Mouse (Mus musculus): ENCODE results near the gene Vamp2. TPM values are rescaled to one million over a fixed set of nuclear protein-coding genes. Genes with fewer than 3 reads are reported as not detected.
A peak's percentile ranks its signal among the peaks of the same experiment; 100 is the strongest.

The Vamp2 gene
- polyA plus RNA-seq, 1 experiment from 2014 or later: 385 TPM

DNA sequence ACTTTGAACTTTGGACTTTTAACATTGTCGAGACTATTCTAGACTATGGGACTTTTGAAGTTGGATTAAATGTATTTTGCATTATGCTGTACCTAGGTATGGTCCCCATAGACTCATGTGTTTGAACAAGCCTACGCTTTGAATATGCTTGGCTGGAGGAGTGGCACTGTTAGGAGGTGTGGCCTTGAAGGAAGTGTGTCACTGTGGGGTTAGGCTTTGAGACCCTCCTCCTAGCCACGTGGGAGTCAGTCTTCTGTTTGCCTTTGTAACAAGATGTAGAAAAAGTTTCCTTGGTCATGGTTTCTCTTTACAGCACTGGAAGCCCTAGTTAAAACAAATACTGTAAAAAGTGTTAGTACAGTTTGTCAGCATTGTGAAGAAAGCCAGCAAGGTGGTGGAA, 34.4 kb upstream of the Vamp2 start:
- Histone ChIP-seq H3K36me3 (ENCODE audit: control insufficient read depth, insufficient read depth, low read length) (no peaks in the 10 kb centered on the region), H3K27ac (ENCODE audit: low read depth, low read length) (no peak overlapping the region), H3K4me3 (ENCODE audit: low read depth, low read length) (no peak overlapping the region), H3K27me3 (ENCODE audit: control insufficient read depth, insufficient read depth, low read length) (no peaks in the 10 kb centered on the region), H3K4me2 (ENCODE audit: low read depth, low read length) (no peak overlapping the region), H3K9me3 (ENCODE audit: control insufficient read depth, low read length) (no peaks in the 10 kb centered on the region), H3K4me1 (ENCODE audit: control insufficient read depth, insufficient read depth, low read length) (peaks cover 6% of the 10 kb centered on the region; the same call in 1 of the 2 replicates), H3K9ac (replicated peaks; ENCODE audit: low read depth, low read length) (no peak overlapping the region)
- ATAC-seq (ENCODE audit: low read depth): no peak
- 75% methylated on average over 3 of the region's 3 CpGs for WGBS

DNA sequence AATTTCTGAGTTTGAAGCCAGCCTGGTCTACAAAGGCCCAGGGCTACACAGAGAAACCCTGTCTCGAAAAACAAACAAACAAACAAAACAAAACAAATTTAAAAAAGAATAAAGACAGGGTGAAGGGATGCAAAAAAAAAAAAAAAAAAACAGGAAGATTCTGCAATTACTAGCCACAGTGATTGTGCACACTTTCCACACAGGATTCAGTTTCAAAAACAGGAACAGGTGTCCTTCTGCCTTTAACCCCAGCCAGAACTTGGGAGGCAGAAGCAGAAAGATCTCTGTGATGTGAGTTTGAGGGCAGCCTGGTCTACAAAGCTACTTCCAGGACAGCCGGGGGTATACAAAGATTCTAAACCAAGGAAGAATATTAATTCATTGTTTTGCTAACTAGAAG, 30.0 kb upstream of the Vamp2 start:
- WGBS: 71% methylated on average over 2 of the region's 2 CpGs
- Histone ChIP-seq H3K4me1 (ENCODE audit: control insufficient read depth, insufficient read depth, low read length) (peaks cover 19% of the 10 kb centered on the region), H3K9me3 (ENCODE audit: control insufficient read depth, low read length) (no peaks in the 10 kb centered on the region), H3K36me3 (ENCODE audit: control insufficient read depth, insufficient read depth, low read length) (no peaks in the 10 kb centered on the region), H3K27ac (ENCODE audit: low read depth, low read length) (peak overlapping the region; percentile 86), H3K9ac (replicated peaks; ENCODE audit: low read depth, low read length) (peak overlapping the region; percentile 80; the same call in 1 of the 2 replicates), H3K4me2 (ENCODE audit: low read depth, low read length) (peak overlapping the region; percentile 58), H3K27me3 (ENCODE audit: control insufficient read depth, insufficient read depth, low read length) (no peaks in the 10 kb centered on the region), H3K4me3 (ENCODE audit: low read depth, low read length) (peak overlapping the region; percentile 85)
- ATAC-seq (ENCODE audit: low read depth): no peak

DNA sequence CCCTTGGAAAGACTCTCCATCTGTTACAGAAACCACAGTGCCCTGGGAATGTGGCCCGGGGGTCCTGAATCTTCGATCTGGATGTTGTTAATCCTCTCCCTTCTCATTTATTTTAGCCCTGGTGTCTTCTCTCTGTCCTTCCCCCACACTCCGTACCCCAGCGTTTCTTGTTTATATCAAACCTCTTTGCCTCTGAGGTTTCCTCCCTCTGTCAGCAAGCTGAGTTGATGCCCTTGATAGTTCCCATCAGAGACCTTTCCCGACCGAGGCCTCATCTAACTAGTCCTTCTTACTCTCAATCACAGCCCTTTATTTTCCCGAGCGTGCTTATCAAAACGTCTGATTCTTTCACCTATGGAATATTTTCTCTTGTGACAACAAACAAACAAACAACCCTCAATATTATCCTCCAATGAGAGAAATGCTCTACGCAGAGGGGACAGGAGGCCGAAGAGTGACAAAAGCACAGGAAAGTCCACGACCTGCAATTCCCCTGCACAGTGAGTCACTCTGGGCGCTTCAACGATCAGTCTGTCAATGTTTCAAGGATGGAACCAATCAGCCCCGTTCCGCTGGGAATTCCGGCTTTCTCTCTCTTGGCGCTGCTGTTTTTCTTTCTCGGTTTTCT, 29.4 kb upstream of the Vamp2 start:
- H3K9me3 ChIP-seq (ENCODE audit: control insufficient read depth, low read length): no peaks in the 10 kb centered on the region
- ATAC-seq (ENCODE audit: low read depth): peak; percentile 10; the same call in 1 of the 2 replicates

DNA sequence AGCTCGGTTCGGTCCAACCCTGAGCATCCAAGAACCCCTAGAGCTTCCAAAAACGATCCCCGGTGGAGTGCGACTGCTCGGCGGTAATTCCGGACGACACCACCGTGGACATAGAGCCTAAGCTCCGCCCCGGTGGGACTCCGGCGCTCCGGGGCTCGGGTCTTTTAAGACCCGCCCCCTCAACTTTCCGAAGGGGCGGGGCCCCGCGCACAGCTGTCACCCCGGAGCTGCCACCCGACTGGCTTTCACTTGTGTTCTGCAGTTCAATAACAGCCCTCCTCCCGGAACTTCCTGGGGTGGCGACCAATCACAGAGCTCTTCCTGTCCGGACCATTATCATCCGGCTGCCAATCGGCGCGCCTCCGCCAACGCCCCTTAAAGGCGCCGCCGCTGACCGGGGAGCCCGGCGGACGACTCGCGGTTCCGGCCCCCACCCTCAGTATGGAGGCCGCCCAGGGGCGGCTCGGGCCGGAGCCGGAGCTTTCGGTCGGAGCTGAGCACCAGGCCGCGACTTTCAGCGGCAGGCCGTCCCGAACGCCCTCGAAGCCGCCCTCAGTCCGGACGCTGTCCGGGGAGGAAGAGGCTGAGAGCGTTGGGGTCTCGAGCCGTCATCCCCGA, 28.8 kb upstream of the Vamp2 start, which contains the start of gene Borcs6:
Borcs6 (plus strand) TSS at position 361 of the 618 bp plus-strand sequence.
- peak; percentile 92 for ATAC-seq (ENCODE audit: low read depth)
- Histone ChIP-seq H3K4me1 (ENCODE audit: control insufficient read depth, insufficient read depth, low read length) (peaks cover 23% of the 10 kb centered on the region), H3K27ac (ENCODE audit: low read depth, low read length) (peak within 1 kb of the TSS; percentile 91), H3K4me2 (ENCODE audit: low read depth, low read length) (peak within 1 kb of the TSS; percentile 79), H3K27me3 (ENCODE audit: control insufficient read depth, insufficient read depth, low read length) (no peaks in the 10 kb centered on the region), H3K9me3 (ENCODE audit: control insufficient read depth, low read length) (no peaks in the 10 kb centered on the region), H3K9ac (replicated peaks; ENCODE audit: low read depth, low read length) (peak within 1 kb of the TSS; percentile 80), H3K36me3 (ENCODE audit: control insufficient read depth, insufficient read depth, low read length) (no peaks in the 10 kb centered on the region), H3K4me3 (ENCODE audit: low read depth, low read length) (peak within 1 kb of the TSS; percentile 85)
- WGBS: under 1% methylated on average over 63 of the region's 64 CpGs

More for the DNA sequence above, 29.4 kb upstream of the Vamp2 start:
- 2% methylated on average over 19 of the region's 19 CpGs for WGBS
- Histone ChIP-seq H3K9ac (replicated peaks; ENCODE audit: low read depth, low read length) (peak overlapping the region; percentile 80), H3K27ac (ENCODE audit: low read depth, low read length) (peak overlapping the region; percentile 86), H3K27me3 (ENCODE audit: control insufficient read depth, insufficient read depth, low read length) (no peaks in the 10 kb centered on the region), H3K36me3 (ENCODE audit: control insufficient read depth, insufficient read depth, low read length) (no peaks in the 10 kb centered on the region), H3K4me2 (ENCODE audit: low read depth, low read length) (peak overlapping the region; percentile 58), H3K4me3 (ENCODE audit: low read depth, low read length) (peak overlapping the region; percentile 85), H3K4me1 (ENCODE audit: control insufficient read depth, insufficient read depth, low read length) (peaks cover 19% of the 10 kb centered on the region)

DNA sequence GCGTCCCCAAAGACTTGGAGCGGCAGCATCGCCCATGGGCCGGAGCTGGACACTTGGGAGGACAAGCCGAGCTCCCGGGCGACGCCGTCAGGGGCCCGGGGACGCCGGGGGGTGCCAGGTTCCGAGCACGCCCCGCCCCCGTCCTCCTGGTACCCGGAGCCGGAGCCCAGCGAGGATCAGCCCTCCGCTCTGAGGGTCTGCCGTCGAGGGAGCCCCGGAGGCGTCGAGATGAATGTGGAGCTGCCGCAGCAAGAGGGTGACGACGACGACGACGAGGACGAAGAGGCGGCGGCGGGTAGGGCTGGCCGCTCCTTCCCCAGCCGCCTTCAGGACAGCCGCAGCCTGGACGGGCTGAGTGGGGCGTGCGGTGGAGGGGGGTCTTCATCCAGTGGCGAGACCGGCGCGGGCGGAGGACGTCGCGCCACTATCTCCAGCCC, 28.3 kb upstream of the Vamp2 start:
- no peaks in the 10 kb centered on the region for H3K27me3 ChIP-seq (ENCODE audit: control insufficient read depth, insufficient read depth, low read length)
- H3K27ac ChIP-seq (ENCODE audit: low read depth, low read length): peak overlapping the region; percentile 91
- H3K4me2 ChIP-seq (ENCODE audit: low read depth, low read length): peak overlapping the region; percentile 79
- 0% methylated on average over 33 of the region's 49 CpGs for WGBS
- H3K4me1 ChIP-seq (ENCODE audit: control insufficient read depth, insufficient read depth, low read length): peaks cover 23% of the 10 kb centered on the region
- no peaks in the 10 kb centered on the region for H3K9me3 ChIP-seq (ENCODE audit: control insufficient read depth, low read length)
- ATAC-seq (ENCODE audit: low read depth): peak; percentile 24
- peak overlapping the region; percentile 80 for H3K9ac ChIP-seq (replicated peaks; ENCODE audit: low read depth, low read length)
- H3K4me3 ChIP-seq (ENCODE audit: low read depth, low read length): peak overlapping the region; percentile 85
- no peaks in the 10 kb centered on the region for H3K36me3 ChIP-seq (ENCODE audit: control insufficient read depth, insufficient read depth, low read length)

DNA sequence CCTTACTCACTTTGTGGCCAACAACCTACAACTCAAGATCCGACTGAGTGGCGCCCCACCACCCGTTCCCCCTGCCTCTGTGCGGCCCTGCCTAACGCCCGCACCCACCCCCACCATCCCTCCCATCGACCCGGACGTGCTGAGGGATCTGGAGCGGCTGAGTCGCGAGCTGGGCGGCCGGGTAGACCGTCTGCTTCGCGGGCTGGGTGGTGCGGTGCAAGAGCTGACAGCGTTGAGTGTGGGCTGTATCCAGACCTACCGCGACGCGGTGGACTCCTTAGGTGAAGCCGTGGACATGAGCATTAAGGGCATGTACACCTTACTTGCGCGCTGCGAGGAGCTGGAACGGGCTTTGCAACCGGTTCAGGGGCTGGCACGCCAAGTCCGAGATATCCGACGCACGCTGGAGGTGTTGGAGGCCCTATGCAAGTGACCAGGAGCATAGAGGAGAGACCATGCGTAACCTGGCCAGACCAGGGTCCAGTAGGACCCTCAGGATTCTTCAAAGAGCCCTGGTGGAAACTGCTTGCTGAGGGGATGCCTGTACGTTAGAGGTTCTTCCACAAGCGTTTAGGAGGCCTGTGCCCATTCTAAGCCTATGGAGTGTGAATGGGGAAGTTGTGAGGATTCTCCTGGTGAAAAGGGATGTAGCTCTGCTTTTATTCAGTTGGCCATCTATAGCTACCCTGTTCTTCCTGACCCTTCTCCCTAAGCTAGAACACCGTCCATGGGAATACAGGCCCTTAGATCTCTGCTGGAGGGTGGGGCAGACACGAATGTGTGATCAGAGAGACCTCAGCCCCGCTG, 27.6 kb upstream of the Vamp2 start:
- peak overlapping the region; percentile 91 for H3K27ac ChIP-seq (ENCODE audit: low read depth, low read length)
- no peaks in the 10 kb centered on the region for H3K9me3 ChIP-seq (ENCODE audit: control insufficient read depth, low read length)
- no peaks in the 10 kb centered on the region for H3K36me3 ChIP-seq (ENCODE audit: control insufficient read depth, insufficient read depth, low read length)
- under 1% methylated on average over 40 of the region's 40 CpGs for WGBS
- peak overlapping the region; percentile 85 for H3K4me3 ChIP-seq (ENCODE audit: low read depth, low read length)
- H3K4me1 ChIP-seq (ENCODE audit: control insufficient read depth, insufficient read depth, low read length): peaks cover 23% of the 10 kb centered on the region
- peak overlapping the region; percentile 79 for H3K4me2 ChIP-seq (ENCODE audit: low read depth, low read length)
- no peak for ATAC-seq (ENCODE audit: low read depth)
- H3K27me3 ChIP-seq (ENCODE audit: control insufficient read depth, insufficient read depth, low read length): no peaks in the 10 kb centered on the region
- H3K9ac ChIP-seq (replicated peaks; ENCODE audit: low read depth, low read length): peak overlapping the region; percentile 80

DNA sequence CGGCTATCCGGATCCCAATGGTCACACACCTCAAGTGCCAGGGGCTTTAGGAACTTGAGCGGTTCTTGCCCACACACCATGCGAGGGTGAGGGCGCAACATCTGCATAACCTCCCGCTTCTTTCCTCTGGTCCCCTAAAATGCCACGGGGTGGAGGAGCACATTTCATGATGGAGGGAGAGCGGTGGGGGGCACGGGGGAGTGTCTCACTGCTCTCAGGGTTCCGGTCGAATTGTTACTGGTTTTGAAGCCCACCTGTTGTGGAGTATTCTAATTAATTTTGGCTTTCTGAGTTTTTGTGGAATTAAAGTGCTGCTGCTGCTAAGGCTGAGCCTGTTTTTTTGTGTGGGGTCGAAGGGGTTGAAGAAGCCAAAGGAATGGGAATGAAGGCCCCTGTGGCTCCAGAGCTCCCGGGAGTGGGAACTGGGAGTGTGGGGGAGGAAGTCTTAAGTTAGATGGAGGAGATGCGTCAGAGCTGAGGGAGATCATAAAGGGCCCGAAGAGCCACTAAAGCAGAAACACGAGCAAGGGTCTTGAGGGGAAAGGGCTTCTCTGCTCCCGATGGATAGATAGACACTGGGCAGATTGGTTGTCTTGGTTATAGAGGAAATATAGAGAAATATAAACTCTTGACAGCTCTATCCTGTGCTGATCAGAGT, 26.9 kb upstream of the Vamp2 start:
- H3K9ac ChIP-seq (replicated peaks; ENCODE audit: low read depth, low read length): no peak overlapping the region; the same call in 1 of the 2 replicates
- H3K27ac ChIP-seq (ENCODE audit: low read depth, low read length): no peak overlapping the region
- H3K36me3 ChIP-seq (ENCODE audit: control insufficient read depth, insufficient read depth, low read length): no peaks in the 10 kb centered on the region
- no peak for ATAC-seq (ENCODE audit: low read depth)
- H3K4me3 ChIP-seq (ENCODE audit: low read depth, low read length): peak overlapping the region; percentile 85
- 5% methylated on average over 17 of the region's 17 CpGs for WGBS
- H3K27me3 ChIP-seq (ENCODE audit: control insufficient read depth, insufficient read depth, low read length): no peaks in the 10 kb centered on the region
- peaks cover 26% of the 10 kb centered on the region for H3K4me1 ChIP-seq (ENCODE audit: control insufficient read depth, insufficient read depth, low read length)
- no peaks in the 10 kb centered on the region for H3K9me3 ChIP-seq (ENCODE audit: control insufficient read depth, low read length)
- peak overlapping the region; percentile 79 for H3K4me2 ChIP-seq (ENCODE audit: low read depth, low read length)

DNA sequence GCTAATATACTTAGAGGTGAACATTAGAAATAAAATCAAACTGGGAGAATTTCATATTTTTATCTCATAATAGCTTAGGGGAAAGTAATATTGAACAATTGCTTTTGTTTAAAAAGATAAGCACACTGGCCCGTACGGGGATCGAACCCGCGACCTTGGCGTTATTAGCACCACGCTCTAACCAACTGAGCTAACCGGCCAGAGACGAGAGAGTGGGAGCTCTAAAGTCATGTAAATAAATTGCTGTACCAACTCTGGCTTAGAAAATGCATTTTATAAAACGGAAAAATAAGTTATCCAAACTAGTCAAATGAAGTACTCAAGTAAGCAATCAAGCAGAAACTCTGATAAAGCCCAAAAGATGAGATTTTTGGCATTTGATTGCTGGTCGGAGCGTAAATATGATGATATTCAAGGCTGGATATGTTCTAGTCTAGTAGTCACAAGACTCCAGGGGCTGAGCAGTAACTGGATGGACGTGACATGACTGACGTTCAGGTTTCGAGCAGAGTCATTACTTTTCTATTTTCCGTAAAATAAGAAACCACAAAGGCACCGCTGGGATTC, 26.0 kb upstream of the Vamp2 start:
- H3K36me3 ChIP-seq (ENCODE audit: control insufficient read depth, insufficient read depth, low read length): no peaks in the 10 kb centered on the region
- H3K4me3 ChIP-seq (ENCODE audit: low read depth, low read length): peak overlapping the region; percentile 70
- 1% methylated on average over 17 of the region's 17 CpGs for WGBS
- H3K9me3 ChIP-seq (ENCODE audit: control insufficient read depth, low read length): no peaks in the 10 kb centered on the region
- H3K9ac ChIP-seq (replicated peaks; ENCODE audit: low read depth, low read length): no peak overlapping the region
- no peaks in the 10 kb centered on the region for H3K27me3 ChIP-seq (ENCODE audit: control insufficient read depth, insufficient read depth, low read length)
- H3K4me2 ChIP-seq (ENCODE audit: low read depth, low read length): peak overlapping the region; percentile 79
- peaks cover 30% of the 10 kb centered on the region for H3K4me1 ChIP-seq (ENCODE audit: control insufficient read depth, insufficient read depth, low read length)
- no peak for ATAC-seq (ENCODE audit: low read depth)
- peak overlapping the region; percentile 52; the same call in 1 of the 2 replicates for H3K27ac ChIP-seq (ENCODE audit: low read depth, low read length)
